Mouse (Mus musculus) MEL (cell line): Measurements from ENCODE around the gene Slc7a5. TPM values are rescaled to one million over a fixed set of nuclear protein-coding genes. Genes with fewer than 3 reads are reported as not detected.

Experiments
- DNase-seq: peaks from one replicate; pipeline ENCODE4 v3.0.0; 2011; ENCODE audit warnings: low read depth, low spot score
- H3K27ac ChIP-seq: 2 replicates; pipeline ENCODE4 v1.5.1; 2012; ENCODE audit warnings: low read depth, mild to moderate bottlenecking, control low read depth, low read length, moderate library complexity; ENCODE audit not compliant: control insufficient read depth
- H3K27me3 ChIP-seq, 2 experiments: fragments of 150-350 bp in 1 of 2; sonication (generic) in 1 of 2; 2 replicates each; pipeline ENCODE4 v1.6.1; 2012; ENCODE audit warnings: low read length in 2 of 2, mild to moderate bottlenecking in 2 of 2, improper control_type of control experiment in 1 of 2, moderate library complexity in 1 of 2; ENCODE audit not compliant: insufficient read depth in 2 of 2, control insufficient read depth in 1 of 2
- H3K36me3 ChIP-seq, 2 experiments: 2 replicates each; pipeline ENCODE4 v1.6.1; 2012 to 2014; ENCODE audit warnings: low read length in 2 of 2, improper control_type of control experiment in 1 of 2, inconsistent platforms in 1 of 2, mild to moderate bottlenecking in 1 of 2; ENCODE audit not compliant: insufficient read depth in 2 of 2, control insufficient read depth in 1 of 2
- H3K4me1 ChIP-seq, 2 experiments: fragments of 150-350 bp in 1 of 2; sonication (generic) in 1 of 2; 2 replicates each; pipeline ENCODE4 v1.6.1; 2012; ENCODE audit warnings: low read length in 2 of 2, improper control_type of control experiment in 1 of 2, mild to moderate bottlenecking in 1 of 2; ENCODE audit not compliant: insufficient read depth in 2 of 2, control insufficient read depth in 1 of 2
- H3K4me3 ChIP-seq, 2 experiments: fragments of 150-350 bp in 1 of 2; sonication (generic) in 1 of 2; 2 replicates each; pipeline ENCODE4 v1.5.1; 2012; ENCODE audit warnings: low read depth in 2 of 2, low read length in 2 of 2, mild to moderate bottlenecking in 2 of 2, moderate library complexity in 2 of 2, control low read depth in 1 of 2, improper control_type of control experiment in 1 of 2; ENCODE audit not compliant: control insufficient read depth in 1 of 2, insufficient read depth in 1 of 2
- H3K79me2 ChIP-seq: 2 replicates; pipeline ENCODE4 v1.6.1; 2012; ENCODE audit warnings: mild to moderate bottlenecking, low read length, moderate library complexity; ENCODE audit not compliant: control insufficient read depth, poor library complexity, insufficient read depth
- H3K9ac ChIP-seq: 2 replicates; pipeline ENCODE4 v1.6.1; 2012; ENCODE audit warnings: low read depth, mild to moderate bottlenecking, control low read depth, low read length, moderate library complexity; ENCODE audit not compliant: control insufficient read depth, poor library complexity, severe bottlenecking
- H3K9me3 ChIP-seq: fragments of 150-350 bp; sonication (generic); replicated peaks from 2 replicates; pipeline ENCODE4 v1.6.1; 2012; ENCODE audit warnings: mild to moderate bottlenecking, low read length, improper control_type of control experiment, moderate library complexity; ENCODE audit not compliant: insufficient read depth
- BHLHE40 ChIP-seq: IDR thresholded peaks from 2 replicates; pipeline ENCODE4 v1.6.1; 2012; ENCODE audit warnings: low read depth, mild to moderate bottlenecking, inconsistent platforms, low read length, improper control_type of control experiment, borderline replicate concordance
- E2F4 ChIP-seq: IDR thresholded peaks from 2 replicates; pipeline ENCODE4 v1.6.1; 2011; ENCODE audit warnings: low read depth, low read length, improper control_type of control experiment, borderline replicate concordance
- EP300 ChIP-seq, 2 experiments: IDR thresholded peaks; 2 replicates each; pipeline ENCODE4 v1.6.1; 2011; ENCODE audit warnings: improper control_type of control experiment in 2 of 2, low read length in 2 of 2, low read depth in 1 of 2, mild to moderate bottlenecking in 1 of 2
- ETS1 ChIP-seq: IDR thresholded peaks from 2 replicates; pipeline ENCODE4 v1.6.1; 2012; ENCODE audit warnings: low read depth, mild to moderate bottlenecking, inconsistent platforms, low read length, improper control_type of control experiment, moderate library complexity
- GATA1 ChIP-seq: IDR thresholded peaks from 2 replicates; pipeline ENCODE4 v1.6.1; 2011; ENCODE audit warnings: low read depth, low read length, improper control_type of control experiment
- HCFC1 ChIP-seq: IDR thresholded peaks from 2 replicates; pipeline ENCODE4 v1.6.1; 2012; ENCODE audit warnings: low read depth, mild to moderate bottlenecking, inconsistent platforms, low read length, improper control_type of control experiment, moderate library complexity
- MAFK ChIP-seq: IDR thresholded peaks from 2 replicates; pipeline ENCODE4 v1.6.1; 2011; ENCODE audit warnings: low read depth, mild to moderate bottlenecking, low read length, improper control_type of control experiment, borderline replicate concordance
- MAX ChIP-seq: IDR thresholded peaks from 2 replicates; pipeline ENCODE4 v1.6.1; 2011; ENCODE audit warnings: low read length, improper control_type of control experiment
- MAZ ChIP-seq: IDR thresholded peaks from 2 replicates; pipeline ENCODE4 v1.6.1; 2012; ENCODE audit warnings: low read depth, mild to moderate bottlenecking, inconsistent platforms, low read length, improper control_type of control experiment
- MXI1 ChIP-seq: IDR thresholded peaks from 2 replicates; pipeline ENCODE4 v1.6.1; 2011; ENCODE audit warnings: mild to moderate bottlenecking, low read depth, low read length, improper control_type of control experiment
- MYC ChIP-seq: IDR thresholded peaks from 2 replicates; pipeline ENCODE4 v1.6.1; 2011; ENCODE audit warnings: low read depth, mild to moderate bottlenecking, low read length, improper control_type of control experiment, moderate library complexity
- NRF1 ChIP-seq: IDR thresholded peaks from 2 replicates; pipeline ENCODE4 v1.6.1; 2014; ENCODE audit warnings: low read depth, mild to moderate bottlenecking, inconsistent platforms, low read length, improper control_type of control experiment, moderate library complexity; ENCODE audit not compliant: poor library complexity, insufficient read depth, severe bottlenecking
- POLR2A ChIP-seq, 2 experiments: IDR thresholded peaks; 2 replicates each; pipeline ENCODE4 v1.6.1; 2011 to 2012; ENCODE audit warnings: low read length in 2 of 2, mild to moderate bottlenecking in 2 of 2, control low read depth in 1 of 2, improper control_type of control experiment in 1 of 2, low read depth in 1 of 2, moderate library complexity in 1 of 2; ENCODE audit not compliant: control insufficient read depth in 1 of 2, insufficient read depth in 1 of 2, poor library complexity in 1 of 2
- POLR2AphosphoS2 ChIP-seq: IDR thresholded peaks from 2 replicates; pipeline ENCODE4 v1.6.1; 2011; ENCODE audit warnings: low read length, improper control_type of control experiment
- RCOR1 ChIP-seq: IDR thresholded peaks from 2 replicates; pipeline ENCODE4 v1.6.1; 2012; ENCODE audit warnings: low read depth, mild to moderate bottlenecking, inconsistent platforms, low read length, improper control_type of control experiment
- SIN3A ChIP-seq: IDR thresholded peaks from 2 replicates; pipeline ENCODE4 v1.6.1; 2012; ENCODE audit warnings: low read length, improper control_type of control experiment, inconsistent platforms
- TBP ChIP-seq: IDR thresholded peaks from 2 replicates; pipeline ENCODE4 v1.8.0; 2011; ENCODE audit warnings: low read depth, low read length, improper control_type of control experiment
- TCF12 ChIP-seq: IDR thresholded peaks from 2 replicates; pipeline ENCODE4 v1.6.1; 2014; ENCODE audit warnings: low read depth, mild to moderate bottlenecking, inconsistent platforms, low read length, improper control_type of control experiment, moderate library complexity
- USF1 ChIP-seq: IDR thresholded peaks from 2 replicates; pipeline ENCODE4 v1.6.1; 2014; ENCODE audit warnings: low read depth, mild to moderate bottlenecking, inconsistent platforms, low read length, improper control_type of control experiment, moderate library complexity
- ZNF384 ChIP-seq: IDR thresholded peaks from 2 replicates; pipeline ENCODE4 v1.6.1; 2012; ENCODE audit warnings: low read depth, mild to moderate bottlenecking, inconsistent platforms, low read length, improper control_type of control experiment
- polyA plus RNA-seq, 2 experiments: library from polyadenylated mRNA; stranded (reverse) in 1 of 2; unstranded in 1 of 2; fragments of >175 nt in 1 of 2; fragments of >200 nt in 1 of 2; gene quantifications; 2 replicates each; pipeline versions ENCODE4 v1.2.1 to v1.2.4; 2012; ENCODE audit warnings: low replicate concordance in 2 of 2, low read depth in 1 of 2; ENCODE audit not compliant: insufficient read length in 2 of 2, insufficient read depth in 1 of 2, missing spikeins in 1 of 2
- total RNA-seq: library from RNA; depleted of rRNA; stranded (reverse); fragments of 300-350 nt; gene quantifications from 2 replicates; pipeline ENCODE4 v1.2.3, GENCODE M21; 2012

The Slc7a5 gene
- total and polyA plus RNA-seq, 3 experiments: 55.0 to 263 (median 108) TPM

- H3K36me3 ChIP-seq: peaks cover 0 to 26% of the 10 kb centered on the region in 2 experiments; a peak in 3 of 4 replicates
- no peak overlapping the region for H3K9ac ChIP-seq
- DNase-seq: no peak
- H3K4me3 ChIP-seq: no peak overlapping the region
- H3K4me1 ChIP-seq: peaks cover 12 to 25% of the 10 kb centered on the region in 2 experiments
- H3K79me2 ChIP-seq: no peaks in the 10 kb centered on the region
- TF ChIP-seq MYC (no peak), TCF12 (no peak), GATA1 (no peak)
- H3K9me3 ChIP-seq: no peaks in the 10 kb centered on the region
- H3K27me3 ChIP-seq: no peaks in the 10 kb centered on the region
- H3K27ac ChIP-seq: no peak overlapping the region
Observed at GRCm38 (mm10) chr8:121877828-121878480, 29.5 kb downstream of the Slc7a5 start.

GRCm38 (mm10) chr8:121877212-121877611 lies 30.3 kb downstream of the Slc7a5 start:
- peak; percentile 73 for DNase-seq
- H3K4me3 ChIP-seq: no peak overlapping the region
- TF ChIP-seq MAZ (no peak), RCOR1 (peak; percentile 48; the same call in 1 of the 2 replicates), POLR2A (IDR thresholded peaks at IDR 0.05; ENCODE audit: control insufficient read depth in 1 of 2, insufficient read depth in 1 of 2, low read depth in 1 of 2, low read length in 2 of 2, poor library complexity in 1 of 2) (no peak), MAX (no peak), ZNF384 (no peak)
- H3K36me3 ChIP-seq: peaks cover 0 to 26% of the 10 kb centered on the region in 2 experiments; a peak in 3 of 4 replicates
- peaks cover 12 to 28% of the 10 kb centered on the region in 2 experiments for H3K4me1 ChIP-seq
- no peaks in the 10 kb centered on the region for H3K79me2 ChIP-seq
- H3K9ac ChIP-seq: no peak overlapping the region
- H3K27ac ChIP-seq: 0 out of 2 replicates have a peak overlapping the region, but pooled peaks have one; percentile 5
- no peaks in the 10 kb centered on the region for H3K27me3 ChIP-seq
- no peaks in the 10 kb centered on the region for H3K9me3 ChIP-seq

GRCm38 (mm10) chr8:121875517-121875916 lies 32.0 kb downstream of the Slc7a5 start:
- Histone ChIP-seq H3K9me3 (no peaks in the 10 kb centered on the region), H3K79me2 (no peaks in the 10 kb centered on the region), H3K27ac (peak overlapping the region; percentile 43; the same call in 1 of the 2 replicates), H3K36me3 (peaks cover 0 to 26% of the 10 kb centered on the region in 2 experiments; a peak in 2 of 4 replicates), H3K4me1 (peaks cover 12 to 33% of the 10 kb centered on the region in 2 experiments), H3K4me3 (no peak overlapping the region), H3K27me3 (no peaks in the 10 kb centered on the region), H3K9ac (peak overlapping the region; percentile 33; the same call in 1 of the 2 replicates)
- TF ChIP-seq GATA1 (peak; percentile 76), MXI1 (peak; percentile 83), HCFC1 (no peak), SIN3A (peak; percentile 58), EP300 (IDR thresholded peaks at IDR 0.05; ENCODE audit: low read depth in 1 of 2, low read length in 2 of 2) (peak; percentile 45 to 71), USF1 (peak; percentile 75), POLR2AphosphoS2 (peak; percentile 42; the same call in 1 of the 2 replicates), ETS1 (peak; percentile 42; the same call in 1 of the 2 replicates), E2F4 (no peak), TBP (no peak), MYC (peak; percentile 69), RCOR1 (0 out of 2 replicates have a peak, but pooled peaks have one; percentile 10), TCF12 (peak; percentile 42; the same call in 1 of the 2 replicates), MAX (peak; percentile 78), BHLHE40 (0 out of 2 replicates have a peak, but pooled peaks have one; percentile 50), NRF1 (peak; percentile 17; the same call in 1 of the 2 replicates), MAFK (no peak)
- DNase-seq: peak; percentile 53
